Mouse (Mus musculus): ENCODE measurements around the gene Rufy4. TPM values are rescaled to one million over a fixed set of nuclear protein-coding genes. Genes with fewer than 3 reads are reported as not detected.

The Rufy4 gene
- polyA plus RNA-seq, 1 experiment from 2014 or later: 0.35 TPM

- Histone ChIP-seq H3K4me3 (no peak overlapping the region), H3K4me1 (no peaks in the 10 kb centered on the region), H3K9me3 (no peaks in the 10 kb centered on the region), H3K27ac (no peak overlapping the region), H3K27me3 (no peaks in the 10 kb centered on the region), H3K36me3 (no peaks in the 10 kb centered on the region), H3K4me2 (no peak overlapping the region), H3K9ac (no peak overlapping the region)
- WGBS: 90% methylated on average over 7 of the region's 7 CpGs
- no peak for ATAC-seq (ENCODE audit: insufficient number of reproducible peaks, low FRiP score, low TSS enrichment, low read depth)
These were observed 65.1 kb downstream of the Rufy4 start for GRCm38 (mm10) chr1:74190471-74190870.

DNA sequence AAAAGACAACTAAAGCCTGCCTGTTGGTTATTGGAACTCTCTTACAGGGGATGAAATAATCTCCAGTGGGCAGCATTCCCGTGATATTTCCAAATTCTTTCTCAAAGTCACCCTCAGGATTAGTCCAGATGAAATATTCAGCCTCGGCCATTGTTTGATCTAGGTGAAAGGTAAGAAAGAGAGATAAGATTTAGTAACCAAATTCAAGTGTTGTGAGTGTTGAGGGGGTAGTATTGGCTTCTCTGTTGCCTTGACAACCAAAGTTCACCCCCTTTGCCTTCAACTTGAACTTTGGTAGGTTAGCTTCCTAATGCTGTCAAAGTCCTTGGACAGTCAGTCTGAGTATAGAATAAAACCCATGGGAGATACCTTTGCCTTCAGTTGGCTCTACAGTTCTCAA, 67.4 kb downstream of the Rufy4 start:
- no peaks in the 10 kb centered on the region for H3K36me3 ChIP-seq
- H3K4me1 ChIP-seq: no peaks in the 10 kb centered on the region
- H3K9me3 ChIP-seq: no peaks in the 10 kb centered on the region
- no peak overlapping the region for H3K4me3 ChIP-seq
- 82% methylated on average over 2 of the region's 2 CpGs for WGBS
- no peak for ATAC-seq (ENCODE audit: insufficient number of reproducible peaks, low FRiP score, low TSS enrichment, low read depth)
- H3K27ac ChIP-seq: no peak overlapping the region
- no peak overlapping the region for H3K9ac ChIP-seq
- no peaks in the 10 kb centered on the region for H3K27me3 ChIP-seq
- H3K4me2 ChIP-seq: no peak overlapping the region

GRCm38 (mm10) chr1:74194445-74194844, 69.1 kb downstream of the Rufy4 start, which contains the start of gene Cxcr1:
TSS of gene Cxcr1 (minus strand) at chr1:74194631.
- Histone ChIP-seq H3K9me3 (no peaks in the 10 kb centered on the region), H3K9ac (no peak within 1 kb of the TSS), H3K4me3 (no peak within 1 kb of the TSS), H3K4me2 (no peak within 1 kb of the TSS), H3K27me3 (no peaks in the 10 kb centered on the region), H3K27ac (no peak within 1 kb of the TSS), H3K4me1 (0 out of 2 replicates have a peak, but pooled peaks cover 3% of the 10 kb centered on the region), H3K36me3 (no peaks in the 10 kb centered on the region)
- whole genome bisulfite sequencing: 61% methylated on average over 8 of the region's 8 CpGs
- no peak for ATAC-seq (ENCODE audit: insufficient number of reproducible peaks, low FRiP score, low TSS enrichment, low read depth)

- H3K9me3 ChIP-seq: no peaks in the 10 kb centered on the region
- no peaks in the 10 kb centered on the region for H3K36me3 ChIP-seq
- no peak overlapping the region for H3K9ac ChIP-seq
- 0 out of 2 replicates have a peak, but pooled peaks cover 3% of the 10 kb centered on the region for H3K4me1 ChIP-seq
- no peak overlapping the region for H3K4me2 ChIP-seq
- 50% methylated on average over 7 of the region's 7 CpGs for WGBS
- H3K4me3 ChIP-seq: no peak overlapping the region
- ATAC-seq (ENCODE audit: insufficient number of reproducible peaks, low FRiP score, low TSS enrichment, low read depth): no peak
- H3K27ac ChIP-seq: no peak overlapping the region
- no peaks in the 10 kb centered on the region for H3K27me3 ChIP-seq
These were observed 70.6 kb downstream of the Rufy4 start for GRCm38 (mm10) chr1:74195961-74196360.

GRCm38 (mm10) chr1:74196621-74197419, 71.5 kb downstream of the Rufy4 start:
- Histone ChIP-seq H3K27me3 (no peaks in the 10 kb centered on the region), H3K4me3 (no peak overlapping the region), H3K4me1 (0 out of 2 replicates have a peak, but pooled peaks cover 3% of the 10 kb centered on the region), H3K4me2 (no peak overlapping the region), H3K9me3 (no peaks in the 10 kb centered on the region), H3K27ac (no peak overlapping the region), H3K36me3 (no peaks in the 10 kb centered on the region), H3K9ac (no peak overlapping the region)
- no peak for ATAC-seq (ENCODE audit: insufficient number of reproducible peaks, low FRiP score, low TSS enrichment, low read depth)
- 72% methylated on average over 17 of the region's 17 CpGs for whole genome bisulfite sequencing

Other genes with a start within 250 kb of the Rufy4 start
- gene Tns1, start 1.1 kb upstream of the Rufy4 start, polyA plus RNA-seq (2015; fragmentation: Nextera tagmentation; extraction: Ambion mirVana): 59.9 and 65.2 TPM in 2 replicates
- gene Cxcr2, start 28.4 kb downstream of the Rufy4 start, polyA plus RNA-seq (2015; fragmentation: Nextera tagmentation; extraction: Ambion mirVana): 0.45 and 0.51 TPM in 2 replicates
- not detected in 2 replicates for gene Cxcr1, start 69.1 kb downstream of the Rufy4 start, polyA plus RNA-seq (2015; fragmentation: Nextera tagmentation; extraction: Ambion mirVana)
- gene Arpc2, start 110.5 kb downstream of the Rufy4 start, polyA plus RNA-seq (2015; fragmentation: Nextera tagmentation; extraction: Ambion mirVana): 441 and 463 TPM in 2 replicates
- 0.18 TPM in 1 of 2 replicates, not detected in the other for gene Gpbar1, start 153.0 kb downstream of the Rufy4 start, polyA plus RNA-seq (2015; fragmentation: Nextera tagmentation; extraction: Ambion mirVana)
- gene Aamp, start 159.2 kb downstream of the Rufy4 start, polyA plus RNA-seq (2015; fragmentation: Nextera tagmentation; extraction: Ambion mirVana): 232 and 249 TPM in 2 replicates
- gene Pnkd, start 159.4 kb downstream of the Rufy4 start, polyA plus RNA-seq (2015; fragmentation: Nextera tagmentation; extraction: Ambion mirVana): 104 and 114 TPM in 2 replicates
- 58.8 and 69.6 TPM in 2 replicates for gene Tmbim1, start 180.1 kb downstream of the Rufy4 start, polyA plus RNA-seq (2015; fragmentation: Nextera tagmentation; extraction: Ambion mirVana)
- gene Catip, start 236.6 kb downstream of the Rufy4 start, polyA plus RNA-seq (2015; fragmentation: Nextera tagmentation; extraction: Ambion mirVana): 1.6 and 2.0 TPM in 2 replicates
- gene Slc11a1, start 249.7 kb downstream of the Rufy4 start, polyA plus RNA-seq (2015; fragmentation: Nextera tagmentation; extraction: Ambion mirVana): 3.4 and 4.4 TPM in 2 replicates

All from limb, embryonic 15.5 days (tissue).